Mouse (Mus musculus) thymus, postnatal 36 days (tissue): ENCODE data around the gene Scn11a.
A peak's percentile ranks its signal among the peaks of the same experiment; 100 is the strongest.

Source experiments
- DNase-seq, 2 experiments: peaks; one replicate each; pipeline ENCODE4 v3.0.0; 2022; ENCODE audit warnings: mixed read lengths in 2 of 2

The Scn11a gene

GRCm38 (mm10) chr9:119795254-119795912 is 29.9 kb downstream of the Scn11a start:
- DNase-seq = no peak

DNA sequence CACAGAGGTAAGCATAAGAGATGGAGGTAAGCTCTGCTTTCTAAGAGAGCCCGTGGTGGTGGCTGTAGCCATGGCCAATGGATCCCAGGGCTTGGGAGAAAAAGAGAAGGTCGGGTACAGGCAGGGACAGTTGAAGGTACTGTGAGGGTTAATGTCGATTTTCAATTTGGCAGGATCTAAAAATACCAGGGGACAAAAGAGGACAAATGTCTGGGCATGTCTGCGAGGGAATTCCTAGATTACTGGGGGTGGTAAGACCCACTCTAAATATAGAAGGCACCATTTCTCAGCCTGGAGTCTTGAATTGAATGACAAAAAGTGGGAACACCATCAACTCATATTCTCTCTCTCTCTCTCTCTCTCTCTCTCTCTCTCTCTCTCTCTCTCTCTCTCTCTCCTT is 30.8 kb downstream of the Scn11a start:
- DNase-seq = no peak

GRCm38 (mm10) chr9:119792505-119792904 is 32.8 kb downstream of the Scn11a start:
- peak; percentile 53 to 54 for DNase-seq

DNA sequence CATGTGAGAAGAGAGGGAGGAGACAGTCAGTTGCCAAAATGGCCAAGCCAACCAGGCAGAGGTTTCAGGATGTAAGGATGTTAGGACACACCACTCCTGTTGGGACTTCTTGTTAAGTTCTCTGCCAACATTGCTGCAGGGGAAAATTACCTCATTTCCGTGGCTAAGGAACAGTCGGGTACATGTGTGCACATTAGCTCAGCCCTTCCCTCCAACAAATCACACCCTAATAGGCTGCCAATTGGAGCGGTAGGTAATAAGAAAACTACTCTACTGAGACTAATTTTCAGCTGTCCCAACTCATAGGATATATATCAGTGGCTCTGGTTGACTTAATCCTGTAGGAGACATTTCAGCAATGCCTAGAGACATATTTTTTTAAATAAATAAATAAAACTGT is 44.4 kb downstream of the Scn11a start:
- DNase-seq = no peak

- DNase-seq = no peak
These were observed 48.6 kb downstream of the Scn11a start for GRCm38 (mm10) chr9:119776661-119777060.

DNA sequence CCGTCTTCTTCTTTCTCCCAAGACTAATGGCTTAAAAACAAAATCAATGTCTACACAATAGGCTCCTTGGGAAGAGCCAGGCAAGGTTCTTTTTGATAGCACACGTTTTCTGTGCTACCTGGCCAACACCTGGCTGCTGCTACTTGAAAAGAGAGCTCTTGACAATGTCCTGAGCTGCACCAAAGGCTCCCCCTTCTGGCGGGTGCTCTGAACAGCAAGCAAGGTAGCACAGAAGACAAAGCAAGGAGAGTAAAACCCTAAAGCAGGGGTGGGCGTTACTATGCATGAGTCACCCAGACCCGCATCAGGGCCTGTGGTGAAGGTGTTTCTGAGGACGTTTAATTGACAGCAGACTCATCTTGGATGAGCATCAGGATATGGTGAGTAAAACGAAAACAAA is 56.7 kb downstream of the Scn11a start:
- DNase-seq = peak; percentile 47 to 53

DNA sequence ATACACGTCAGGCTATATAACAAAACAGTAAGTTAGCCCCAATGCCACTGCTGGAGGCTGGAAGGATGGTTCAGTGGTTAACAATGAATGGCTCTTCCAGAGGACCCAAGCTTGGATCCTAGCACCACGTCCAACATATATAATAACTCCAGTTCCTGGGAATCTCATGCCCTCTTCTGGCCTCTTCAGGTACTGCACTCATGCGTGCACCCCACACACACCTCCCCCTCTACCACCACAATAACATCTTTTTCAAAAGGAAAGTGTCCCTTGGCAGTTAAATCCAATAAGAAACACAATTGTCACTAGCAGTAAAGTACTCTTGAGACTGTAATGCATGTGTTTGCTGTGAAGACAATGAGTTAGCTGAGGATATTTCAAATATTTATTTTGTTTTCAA is 65.0 kb downstream of the Scn11a start:
- no peak for DNase-seq

DNA sequence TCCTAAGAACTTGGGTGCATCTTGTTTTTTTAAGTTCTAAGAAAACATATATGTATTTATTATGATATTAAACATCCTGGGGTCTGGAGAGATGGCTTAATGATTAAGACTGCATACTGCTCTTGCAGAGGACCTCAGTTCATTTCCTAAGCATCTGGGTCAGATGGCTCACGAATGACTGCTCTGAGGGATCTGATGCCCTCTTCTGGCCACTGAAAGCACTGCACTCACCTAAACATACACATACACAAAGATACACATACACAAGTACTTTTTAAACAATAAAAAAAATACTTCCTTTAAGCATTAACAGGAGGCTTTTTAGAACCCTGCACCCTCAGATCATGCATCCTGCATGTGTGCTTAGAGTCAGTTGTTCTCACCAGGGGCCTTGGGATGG is 65.8 kb downstream of the Scn11a start:
- no peak for DNase-seq

DNA sequence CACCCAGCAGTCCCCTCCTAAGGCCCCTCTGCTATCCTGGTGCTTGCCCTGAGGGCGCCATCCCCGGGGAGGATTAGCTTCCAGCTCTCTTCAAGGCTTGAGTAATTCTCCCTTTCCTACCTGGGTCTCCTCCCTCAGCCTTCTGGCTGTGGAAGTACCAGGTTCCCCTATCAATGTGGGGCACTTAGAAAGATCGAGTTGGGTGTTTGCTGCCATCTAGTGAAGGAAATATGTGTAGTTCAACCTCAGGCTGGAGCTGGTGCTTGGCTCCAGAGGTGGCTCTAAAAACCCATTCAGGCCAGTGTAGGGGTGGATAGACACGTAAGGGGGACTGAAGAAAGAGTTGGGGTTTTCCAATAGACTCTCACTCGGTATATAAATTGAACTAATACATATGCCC is 73.7 kb downstream of the Scn11a start:
- DNase-seq = peak in 1 of 2 experiments; percentile 17

DNA sequence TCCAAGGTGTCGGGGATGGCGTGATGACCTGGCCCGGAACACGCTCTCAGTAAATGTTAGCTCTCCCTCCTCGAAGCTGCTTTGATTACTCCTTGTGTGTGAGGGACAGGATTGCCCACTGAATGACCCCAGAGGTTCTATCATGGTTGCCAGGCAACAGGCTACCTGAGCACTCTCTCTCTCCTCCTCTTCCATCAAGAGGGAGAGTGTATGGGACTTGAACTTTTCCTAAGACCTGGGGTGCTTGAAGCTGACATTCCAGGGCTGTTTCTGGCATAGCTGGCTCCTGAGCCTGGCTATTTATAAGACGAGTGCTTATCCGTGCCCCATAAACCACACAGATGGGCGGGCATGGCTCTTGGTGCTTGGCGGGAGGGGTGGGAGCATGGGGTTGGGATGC is 76.1 kb downstream of the Scn11a start:
- no peak for DNase-seq

DNA sequence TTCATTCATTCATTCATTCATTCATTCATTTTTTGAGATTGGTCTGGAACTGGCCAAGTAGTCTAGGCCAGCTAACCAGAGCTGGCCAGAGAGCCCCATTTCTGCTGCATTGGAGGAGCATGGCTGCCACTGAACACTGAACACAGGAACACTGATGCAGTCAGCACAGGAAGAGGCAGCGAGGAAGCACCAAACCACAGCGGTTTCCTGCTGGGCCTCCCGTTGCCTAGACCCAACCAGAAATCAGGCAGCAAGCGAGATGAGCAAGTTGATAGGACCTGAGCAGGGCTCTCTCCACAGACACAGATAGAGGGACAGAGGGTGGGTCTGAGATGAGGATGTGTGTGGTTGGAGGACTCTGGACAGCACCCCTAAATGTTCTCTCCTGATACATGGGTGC is 81.4 kb downstream of the Scn11a start:
- DNase-seq = peak; percentile 79 to 84

GRCm38 (mm10) chr9:119743312-119743711 is 81.9 kb downstream of the Scn11a start:
- DNase-seq = no peak

GRCm38 (mm10) chr9:119741101-119741786 is 84.0 kb downstream of the Scn11a start:
- DNase-seq = no peak

GRCm38 (mm10) chr9:119728412-119729097 is 96.7 kb downstream of the Scn11a start:
- no peak for DNase-seq

- DNase-seq = no peak
These were observed 98.3 kb downstream of the Scn11a start for GRCm38 (mm10) chr9:119726990-119727389.

DNA sequence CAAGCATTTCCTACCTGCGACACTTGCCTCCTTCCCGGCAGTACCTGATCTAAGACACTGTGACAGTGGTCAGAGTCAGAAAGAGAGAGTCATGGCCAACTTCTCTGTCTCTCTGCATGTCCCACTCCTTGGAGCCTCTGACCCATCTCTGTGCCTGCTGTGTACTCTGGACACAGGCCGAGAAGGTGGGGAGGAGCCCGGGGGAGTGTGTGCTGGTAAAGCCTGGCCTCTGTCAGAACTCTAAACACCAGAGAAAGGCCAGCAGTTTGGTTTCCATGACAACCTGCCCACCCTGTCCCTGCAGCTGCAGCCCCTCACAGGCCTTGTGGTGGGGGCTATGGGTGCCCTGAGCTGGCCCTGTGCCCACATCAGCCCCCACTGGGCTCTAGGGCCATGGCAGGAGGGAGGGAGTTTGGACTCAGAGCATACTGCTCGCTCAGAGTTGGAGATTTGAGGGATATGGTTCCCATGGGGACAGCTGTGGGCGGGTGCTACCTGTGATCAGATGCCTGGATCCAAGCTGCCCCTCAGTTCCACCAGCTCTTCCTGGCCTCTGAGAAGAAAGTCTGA is 99.9 kb downstream of the Scn11a start:
- DNase-seq = no peak

DNA sequence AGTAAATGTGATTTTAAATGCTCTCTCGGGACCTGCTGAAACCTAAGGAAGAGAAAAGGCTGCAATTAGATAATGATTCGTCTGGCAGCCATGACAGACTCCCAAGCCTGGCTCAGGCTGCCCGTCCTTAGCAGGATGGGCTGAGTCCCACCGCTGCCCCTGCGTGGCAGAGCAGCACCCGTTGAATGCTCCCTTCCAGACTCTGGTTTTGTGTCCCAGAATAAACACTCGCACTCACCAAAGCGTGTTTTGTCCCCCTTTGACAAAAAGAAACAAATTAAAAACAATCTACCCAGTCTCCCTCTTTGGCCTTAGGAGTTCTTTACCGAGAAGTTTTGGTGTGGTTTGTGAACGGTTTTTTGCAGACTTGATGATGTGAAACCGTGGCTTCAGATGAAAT is 106.0 kb downstream of the Scn11a start, which contains the start of gene Scn10a:
TSS of gene Scn10a (minus strand) at position 101 of the 400 bp plus-strand sequence.
- DNase-seq = no peak

- DNase-seq = peak; percentile 32 to 44
These were observed 118.6 kb downstream of the Scn11a start for GRCm38 (mm10) chr9:119706700-119707099.
